Mouse (Mus musculus) myocyte (in vitro differentiated cells): ENCODE results near the gene Aco2.

ENCODE experiments used
- MYOD1 ChIP-seq, 3 experiments: IDR thresholded peaks; one replicate each; pipeline ENCODE4 v1.6.1; 2011; ENCODE audit warnings: control low read depth in 2 of 3, low read depth in 2 of 3, mild to moderate bottlenecking in 2 of 3, moderate library complexity in 1 of 3; ENCODE audit not compliant: insufficient read length in 2 of 3, control insufficient read depth in 1 of 3
- MYOG ChIP-seq, 3 experiments: IDR thresholded peaks; one replicate each; pipeline ENCODE4 v1.6.1; 2011; ENCODE audit warnings: control low read depth in 2 of 3, low read depth in 2 of 3, mild to moderate bottlenecking in 2 of 3; ENCODE audit not compliant: insufficient read length in 2 of 3, control insufficient read depth in 1 of 3, insufficient read depth in 1 of 3
- POLR2A ChIP-seq: IDR thresholded peaks from one replicate; pipeline ENCODE4 v1.6.1; 2011; ENCODE audit warnings: low read depth, mild to moderate bottlenecking, control low read depth, moderate library complexity; ENCODE audit not compliant: insufficient read length
- POLR2AphosphoS2 ChIP-seq: IDR thresholded peaks from one replicate; pipeline ENCODE4 v1.6.1; 2011; ENCODE audit warnings: low read depth, control low read depth; ENCODE audit not compliant: insufficient read length
- REST ChIP-seq: IDR thresholded peaks from one replicate; pipeline ENCODE4 v1.6.1; 2011; ENCODE audit warnings: mild to moderate bottlenecking, control low read depth, moderate library complexity; ENCODE audit not compliant: insufficient read depth, insufficient read length
- TCF12 ChIP-seq: IDR thresholded peaks from one replicate; pipeline ENCODE4 v1.6.1; 2011; ENCODE audit warnings: mild to moderate bottlenecking, control low read depth; ENCODE audit not compliant: poor library complexity, insufficient read depth, severe bottlenecking

DNA sequence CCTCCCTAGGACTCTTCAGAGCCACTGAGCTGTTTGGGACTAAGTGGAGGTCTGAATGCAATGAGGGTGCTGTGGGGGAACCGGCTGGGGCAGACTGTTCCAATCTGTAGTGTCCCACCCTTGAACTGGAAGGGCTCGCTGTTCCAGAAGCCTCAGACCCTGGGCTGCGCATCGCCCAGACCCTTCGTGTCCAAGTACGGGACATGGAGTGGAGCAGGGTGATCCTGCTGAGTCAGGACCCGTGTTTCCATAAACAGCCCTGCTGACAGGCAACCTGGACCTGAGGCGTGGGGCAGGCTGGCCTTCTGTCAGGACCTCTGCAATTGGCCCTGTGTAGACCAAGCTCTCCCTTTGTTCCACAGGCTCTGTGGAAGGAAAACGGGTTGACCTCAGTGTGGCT, 25.4 kb upstream of the Aco2 start:
- no peak for TF ChIP-seq MYOG (IDR thresholded peaks at IDR 0.05; ENCODE audit: control insufficient read depth in 1 of 3, insufficient read depth in 1 of 3, insufficient read length in 2 of 3, low read depth in 2 of 3)
- TF ChIP-seq POLR2AphosphoS2 = peak; percentile 73
- TF ChIP-seq REST = no peak
- no peak for TF ChIP-seq POLR2A
- no peak for TF ChIP-seq MYOD1 (IDR thresholded peaks at IDR 0.05; ENCODE audit: control insufficient read depth in 1 of 3, insufficient read length in 2 of 3, low read depth in 2 of 3)
- no peak for TF ChIP-seq TCF12
